Mouse (Mus musculus): ENCODE data around the gene Cnbd2. TPM values are rescaled to one million over a fixed set of nuclear protein-coding genes. Genes with fewer than 3 reads are reported as not detected.
A peak's percentile ranks its signal among the peaks of the same experiment; 100 is the strongest.

The Cnbd2 gene
- polyA plus RNA-seq, 1 experiment from 2014 or later, result 3.8 TPM

GRCm38 (mm10) chr2:156307261-156307660, 4.8 kb upstream of the Cnbd2 start:
- no peak overlapping the region for H3K4me3 ChIP-seq (ENCODE audit: low read length)
- no peaks in the 10 kb centered on the region for H3K9me3 ChIP-seq (ENCODE audit: control insufficient read depth, low read length)
- no peak overlapping the region for H3K27ac ChIP-seq (ENCODE audit: low read length)
- 45% methylated on average over 5 of the region's 5 CpGs for WGBS
- no peak overlapping the region for H3K9ac ChIP-seq (ENCODE audit: low read length)
- peaks cover 4% of the 10 kb centered on the region for H3K36me3 ChIP-seq (ENCODE audit: control insufficient read depth, insufficient read depth, low read length)
- ATAC-seq (ENCODE audit: low read depth), result no peak
- H3K4me1 ChIP-seq (replicated peaks; ENCODE audit: control insufficient read depth, insufficient read depth, low read length), result peaks cover 3% of the 10 kb centered on the region; the same call in 1 of the 2 replicates
- H3K27me3 ChIP-seq (ENCODE audit: control insufficient read depth, insufficient read depth, low read depth, low read length), result no peaks in the 10 kb centered on the region
- no peak overlapping the region for H3K4me2 ChIP-seq (ENCODE audit: low read depth, low read length)

DNA sequence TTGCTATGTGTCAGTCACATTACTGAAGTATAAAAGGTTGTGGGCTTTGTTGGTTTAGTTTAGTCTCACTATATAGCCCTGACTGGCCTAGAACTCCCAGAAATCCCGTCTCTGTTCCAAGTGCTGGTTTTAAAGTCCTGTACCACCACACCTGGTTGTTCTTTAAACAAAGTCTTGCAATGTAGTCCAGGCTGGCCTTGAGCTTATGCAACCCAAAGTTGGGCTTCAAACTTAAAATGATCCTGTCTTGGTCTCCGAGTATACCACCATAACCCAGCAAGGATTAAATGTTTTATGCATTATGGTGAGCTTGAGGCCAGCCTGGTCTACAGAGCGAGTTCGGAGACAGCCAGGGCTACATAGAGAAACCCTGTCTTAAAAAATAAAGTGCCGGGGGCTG, 2.2 kb upstream of the Cnbd2 start:
- 90% methylated on average over 5 of the region's 5 CpGs for WGBS
- no peak overlapping the region for H3K4me2 ChIP-seq (ENCODE audit: low read depth, low read length)
- no peak overlapping the region for H3K4me3 ChIP-seq (ENCODE audit: low read length)
- H3K4me1 ChIP-seq (replicated peaks; ENCODE audit: control insufficient read depth, insufficient read depth, low read length), result peaks cover 3% of the 10 kb centered on the region; the same call in 1 of the 2 replicates
- H3K27ac ChIP-seq (ENCODE audit: low read length), result no peak overlapping the region
- peaks cover 2% of the 10 kb centered on the region for H3K36me3 ChIP-seq (ENCODE audit: control insufficient read depth, insufficient read depth, low read length)
- H3K9ac ChIP-seq (ENCODE audit: low read length), result no peak overlapping the region
- H3K9me3 ChIP-seq (ENCODE audit: control insufficient read depth, low read length), result no peaks in the 10 kb centered on the region
- no peak for ATAC-seq (ENCODE audit: low read depth)
- H3K27me3 ChIP-seq (ENCODE audit: control insufficient read depth, insufficient read depth, low read depth, low read length), result no peaks in the 10 kb centered on the region

GRCm38 (mm10) chr2:156310455-156310854, 1.6 kb upstream of the Cnbd2 start:
- WGBS, result 91% methylated on average over 5 of the region's 5 CpGs
- Histone ChIP-seq H3K4me3 (ENCODE audit: low read length) (no peak overlapping the region), H3K9ac (ENCODE audit: low read length) (no peak overlapping the region)

DNA sequence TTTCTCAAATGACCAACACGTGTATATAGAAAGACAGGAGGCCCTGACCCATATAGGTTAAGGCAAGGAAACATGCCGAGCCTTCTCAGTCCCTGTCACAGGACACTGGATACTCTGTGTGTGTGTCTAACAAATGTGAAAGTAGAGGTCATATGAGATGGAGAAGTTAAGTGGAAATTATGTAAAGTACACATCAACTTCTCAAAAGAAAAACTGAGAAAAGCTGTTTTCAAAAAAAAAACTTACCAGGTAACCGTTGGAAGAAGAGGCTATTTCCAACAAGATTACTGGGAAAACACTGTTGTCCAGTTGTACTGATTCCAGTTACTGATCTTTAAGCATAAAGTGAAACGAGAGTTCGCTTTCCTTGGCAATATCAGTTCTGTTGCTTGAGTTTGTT, 1.2 kb upstream of the Cnbd2 start:
- WGBS, result 90% methylated on average over 5 of the region's 5 CpGs
- H3K27ac ChIP-seq (ENCODE audit: low read length), result no peak overlapping the region
- no peak overlapping the region for H3K4me3 ChIP-seq (ENCODE audit: low read length)
- peaks cover 2% of the 10 kb centered on the region; the same call in 1 of the 2 replicates for H3K36me3 ChIP-seq (ENCODE audit: control insufficient read depth, insufficient read depth, low read length)
- peaks cover 3% of the 10 kb centered on the region; the same call in 1 of the 2 replicates for H3K4me1 ChIP-seq (replicated peaks; ENCODE audit: control insufficient read depth, insufficient read depth, low read length)
- no peaks in the 10 kb centered on the region for H3K9me3 ChIP-seq (ENCODE audit: control insufficient read depth, low read length)
- no peaks in the 10 kb centered on the region for H3K27me3 ChIP-seq (ENCODE audit: control insufficient read depth, insufficient read depth, low read depth, low read length)
- H3K9ac ChIP-seq (ENCODE audit: low read length), result no peak overlapping the region
- no peak for ATAC-seq (ENCODE audit: low read depth)
- H3K4me2 ChIP-seq (ENCODE audit: low read depth, low read length), result no peak overlapping the region; the same call in 1 of the 2 replicates

More at GRCm38 (mm10) chr2:156310455-156310854, 1.6 kb upstream of the Cnbd2 start:
- H3K27me3 ChIP-seq (ENCODE audit: control insufficient read depth, insufficient read depth, low read depth, low read length), result no peaks in the 10 kb centered on the region
- no peak for ATAC-seq (ENCODE audit: low read depth)
- peaks cover 3% of the 10 kb centered on the region; the same call in 1 of the 2 replicates for H3K4me1 ChIP-seq (replicated peaks; ENCODE audit: control insufficient read depth, insufficient read depth, low read length)
- H3K4me2 ChIP-seq (ENCODE audit: low read depth, low read length), result no peak overlapping the region
- H3K9me3 ChIP-seq (ENCODE audit: control insufficient read depth, low read length), result no peaks in the 10 kb centered on the region
- no peak overlapping the region for H3K27ac ChIP-seq (ENCODE audit: low read length)
- peaks cover 2% of the 10 kb centered on the region; the same call in 1 of the 2 replicates for H3K36me3 ChIP-seq (ENCODE audit: control insufficient read depth, insufficient read depth, low read length)

DNA sequence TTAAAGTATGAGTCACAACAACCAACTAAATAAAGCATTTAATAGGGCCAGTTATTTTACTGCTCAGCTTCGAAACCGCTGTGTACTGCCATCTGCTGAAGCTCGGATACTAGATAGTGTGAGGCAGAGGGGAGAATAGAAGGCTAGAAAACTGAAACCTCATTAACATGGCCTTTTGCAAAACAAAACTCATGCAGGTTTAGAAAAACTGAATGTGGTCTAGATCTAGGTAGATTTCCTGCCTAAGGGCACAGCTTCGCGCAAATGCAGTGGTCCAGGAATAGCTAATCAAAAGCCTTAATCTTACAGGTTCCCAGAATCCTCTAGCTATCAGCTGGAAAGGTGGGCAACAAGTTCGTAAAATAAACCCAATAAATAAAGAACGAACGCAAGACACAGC, 658 bp upstream of the Cnbd2 start:
- no peaks in the 10 kb centered on the region for H3K27me3 ChIP-seq (ENCODE audit: control insufficient read depth, insufficient read depth, low read depth, low read length)
- peaks cover 2% of the 10 kb centered on the region; the same call in 1 of the 2 replicates for H3K36me3 ChIP-seq (ENCODE audit: control insufficient read depth, insufficient read depth, low read length)
- WGBS, result 22% methylated on average over 8 of the region's 8 CpGs
- H3K9ac ChIP-seq (ENCODE audit: low read length), result peak overlapping the region; percentile 97
- ATAC-seq (ENCODE audit: low read depth), result no peak
- H3K4me2 ChIP-seq (ENCODE audit: low read depth, low read length), result peak overlapping the region; percentile 87
- H3K4me1 ChIP-seq (replicated peaks; ENCODE audit: control insufficient read depth, insufficient read depth, low read length), result peaks cover 3% of the 10 kb centered on the region; the same call in 1 of the 2 replicates
- peak overlapping the region; percentile 88 for H3K4me3 ChIP-seq (ENCODE audit: low read length)
- peak overlapping the region; percentile 98 for H3K27ac ChIP-seq (ENCODE audit: low read length)
- H3K9me3 ChIP-seq (ENCODE audit: control insufficient read depth, low read length), result no peaks in the 10 kb centered on the region

- H3K4me1 ChIP-seq (replicated peaks; ENCODE audit: control insufficient read depth, insufficient read depth, low read length), result peaks cover 3% of the 10 kb centered on the region; the same call in 1 of the 2 replicates
These were observed 233 bp upstream of the Cnbd2 start for GRCm38 (mm10) chr2:156311841-156312291.

DNA sequence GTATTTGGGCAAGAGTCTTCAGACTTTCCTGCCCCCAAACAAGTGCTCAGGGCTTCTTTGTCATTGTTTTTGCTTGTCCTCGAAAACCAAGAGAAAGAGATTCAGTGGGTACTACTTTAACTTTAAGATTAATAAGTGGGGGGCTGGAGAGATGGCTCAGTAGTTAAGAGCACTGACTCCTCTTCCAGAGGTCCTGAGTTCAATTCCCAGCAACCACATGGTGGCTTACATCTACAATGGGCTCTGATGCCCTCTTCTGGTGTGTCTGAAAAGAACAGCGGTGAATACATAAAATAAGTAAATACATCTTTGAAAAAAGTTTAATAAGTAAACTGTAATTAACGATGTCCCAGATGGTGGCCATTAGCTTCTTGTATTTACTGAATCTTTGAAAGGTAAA, 1.1 kb downstream of the Cnbd2 start:
- no peak for ATAC-seq (ENCODE audit: low read depth)
- Histone ChIP-seq H3K9me3 (ENCODE audit: control insufficient read depth, low read length) (no peaks in the 10 kb centered on the region), H3K27me3 (ENCODE audit: control insufficient read depth, insufficient read depth, low read depth, low read length) (no peaks in the 10 kb centered on the region), H3K36me3 (ENCODE audit: control insufficient read depth, insufficient read depth, low read length) (0 out of 2 replicates have a peak, but pooled peaks cover 2% of the 10 kb centered on the region), H3K4me1 (replicated peaks; ENCODE audit: control insufficient read depth, insufficient read depth, low read length) (peaks cover 3% of the 10 kb centered on the region; the same call in 1 of the 2 replicates), H3K4me3 (ENCODE audit: low read length) (peak overlapping the region; percentile 88), H3K27ac (ENCODE audit: low read length) (no peak overlapping the region), H3K9ac (ENCODE audit: low read length) (peak overlapping the region; percentile 97), H3K4me2 (ENCODE audit: low read depth, low read length) (peak overlapping the region; percentile 87)
- 59% methylated on average over 3 of the region's 3 CpGs for WGBS

More at GRCm38 (mm10) chr2:156311841-156312291, 233 bp upstream of the Cnbd2 start:
- no peaks in the 10 kb centered on the region for H3K27me3 ChIP-seq (ENCODE audit: control insufficient read depth, insufficient read depth, low read depth, low read length)
- H3K9me3 ChIP-seq (ENCODE audit: control insufficient read depth, low read length), result no peaks in the 10 kb centered on the region
- peak overlapping the region; percentile 98 for H3K27ac ChIP-seq (ENCODE audit: low read length)
- peak overlapping the region; percentile 87 for H3K4me2 ChIP-seq (ENCODE audit: low read depth, low read length)
- ATAC-seq (ENCODE audit: low read depth), result peak; percentile 78
- WGBS, result under 1% methylated on average over 51 of the region's 53 CpGs
- peak overlapping the region; percentile 97 for H3K9ac ChIP-seq (ENCODE audit: low read length)
- H3K36me3 ChIP-seq (ENCODE audit: control insufficient read depth, insufficient read depth, low read length), result peaks cover 2% of the 10 kb centered on the region; the same call in 1 of the 2 replicates
- peak overlapping the region; percentile 88 for H3K4me3 ChIP-seq (ENCODE audit: low read length)

GRCm38 (mm10) chr2:156314811-156315210, 2.7 kb downstream of the Cnbd2 start:
- no peak overlapping the region for H3K4me2 ChIP-seq (ENCODE audit: low read depth, low read length)
- H3K9me3 ChIP-seq (ENCODE audit: control insufficient read depth, low read length), result no peaks in the 10 kb centered on the region
- WGBS, result 95% methylated on average over 6 of the region's 6 CpGs
- no peaks in the 10 kb centered on the region for H3K27me3 ChIP-seq (ENCODE audit: control insufficient read depth, insufficient read depth, low read depth, low read length)
- 0 out of 2 replicates have a peak, but pooled peaks cover 2% of the 10 kb centered on the region for H3K36me3 ChIP-seq (ENCODE audit: control insufficient read depth, insufficient read depth, low read length)
- no peak overlapping the region for H3K4me3 ChIP-seq (ENCODE audit: low read length)
- H3K4me1 ChIP-seq (replicated peaks; ENCODE audit: control insufficient read depth, insufficient read depth, low read length), result peaks cover 3% of the 10 kb centered on the region; the same call in 1 of the 2 replicates
- no peak for ATAC-seq (ENCODE audit: low read depth)
- no peak overlapping the region for H3K27ac ChIP-seq (ENCODE audit: low read length)
- no peak overlapping the region for H3K9ac ChIP-seq (ENCODE audit: low read length)

DNA sequence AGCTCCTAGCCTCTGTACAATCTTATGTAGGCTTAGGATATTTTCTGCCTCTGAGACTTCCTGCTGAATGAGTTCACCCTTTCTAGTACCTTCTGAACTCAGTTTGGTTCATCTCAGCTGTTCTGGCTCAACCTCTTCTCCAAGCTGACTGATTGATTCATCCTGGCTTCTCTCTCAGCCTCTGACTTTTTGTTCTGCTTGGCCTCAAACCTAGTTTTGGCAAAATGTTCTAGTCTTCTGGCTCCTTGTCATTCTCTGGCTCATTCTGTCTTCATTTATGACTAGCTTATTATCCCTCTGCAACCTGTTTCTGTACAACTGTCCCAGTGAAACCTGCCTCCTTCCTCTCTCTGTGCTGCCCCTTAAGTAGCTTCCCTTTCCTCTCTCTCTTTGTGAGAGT, 6.4 kb downstream of the Cnbd2 start:
- Histone ChIP-seq H3K27ac (ENCODE audit: low read length) (no peak overlapping the region), H3K4me3 (ENCODE audit: low read length) (no peak overlapping the region), H3K9ac (ENCODE audit: low read length) (no peak overlapping the region), H3K27me3 (ENCODE audit: control insufficient read depth, insufficient read depth, low read depth, low read length) (no peaks in the 10 kb centered on the region), H3K4me1 (replicated peaks; ENCODE audit: control insufficient read depth, insufficient read depth, low read length) (no peaks in the 10 kb centered on the region; the same call in 1 of the 2 replicates), H3K4me2 (ENCODE audit: low read depth, low read length) (no peak overlapping the region), H3K9me3 (ENCODE audit: control insufficient read depth, low read length) (no peaks in the 10 kb centered on the region), H3K36me3 (ENCODE audit: control insufficient read depth, insufficient read depth, low read length) (0 out of 2 replicates have a peak, but pooled peaks cover 2% of the 10 kb centered on the region)
- no peak for ATAC-seq (ENCODE audit: low read depth)

Data from lung, embryonic 16.5 days (tissue).